Comparison of ENCODE assay signal across 8 mouse cellular contexts in the genomic region with DNA sequence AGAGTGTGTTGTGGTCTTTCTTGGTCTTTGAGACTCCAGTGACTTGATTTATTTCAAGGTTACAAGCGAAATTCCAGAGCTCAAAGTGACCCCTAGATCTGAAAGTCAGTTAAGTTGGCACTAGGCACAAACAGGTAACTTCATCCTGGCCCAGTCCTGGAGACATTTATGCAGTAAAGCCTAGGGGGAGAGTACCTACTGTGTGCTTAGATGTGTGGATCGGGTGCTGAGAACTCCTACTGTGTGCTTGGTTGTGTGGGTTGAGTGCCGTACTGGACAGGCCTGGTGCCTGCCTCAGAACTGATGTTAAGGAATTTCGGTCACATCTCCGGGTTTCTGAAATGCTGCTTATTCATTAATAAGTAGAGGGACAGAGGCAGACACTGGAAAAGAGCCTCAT. TPM values are rescaled to one million over a fixed set of nuclear protein-coding genes. Genes with fewer than 3 reads are reported as not detected.
DNase-seq lines count a peak whose midpoint lies in the region; ATAC-seq and TF ChIP-seq lines count a peak whose summit lies in the region.

No protein-coding gene starts in this region.

- TF ChIP-seq POLR2A in cerebellum, adult 2 months (IDR thresholded peaks at IDR 0.05; ENCODE audit: borderline replicate concordance, insufficient read depth, low read length) = no peak
- TF ChIP-seq POLR2A in olfactory bulb, adult 2 months (IDR thresholded peaks at IDR 0.05; ENCODE audit: insufficient read depth, low read depth, low read length) = no peak

- no peaks in the 10 kb centered on the region for H3K9me3 ChIP-seq in lung, postnatal 0 days (ENCODE audit: low read length)
- H3K9me3 ChIP-seq in limb, embryonic 11.5 days (ENCODE audit: control insufficient read depth, low read length) = no peaks in the 10 kb centered on the region

- TF ChIP-seq EP300 in lung, postnatal 0 days (IDR thresholded peaks at IDR 0.05) = no peak

- no peak for TF ChIP-seq CTCF in cerebellum, adult 2 months (IDR thresholded peaks at IDR 0.05; ENCODE audit: borderline replicate concordance, insufficient read depth, low read depth, low read length)
- TF ChIP-seq CTCF in lung, postnatal 0 days (IDR thresholded peaks at IDR 0.05) = no peak
- TF ChIP-seq CTCF in olfactory bulb, adult 2 months (IDR thresholded peaks at IDR 0.05; ENCODE audit: insufficient read depth, low read depth, low read length) = no peak

- no peak overlapping the region for H3K27ac ChIP-seq in cerebellum, adult 2 months (ENCODE audit: insufficient read depth, low read length)
- H3K27ac ChIP-seq in lung, postnatal 0 days (ENCODE audit: low read length) = no peak overlapping the region
- no peak overlapping the region for H3K27ac ChIP-seq in limb, embryonic 11.5 days (replicated peaks; ENCODE audit: low read depth, low read length)
- H3K27ac ChIP-seq in olfactory bulb, adult 2 months (ENCODE audit: insufficient read depth, low read depth, low read length) = no peak overlapping the region

- H3K4me2 ChIP-seq in lung, postnatal 0 days (replicated peaks; ENCODE audit: low read depth, low read length) = peak overlapping the region; percentile 89
- peak overlapping the region; percentile 92 for H3K4me2 ChIP-seq in limb, embryonic 11.5 days (ENCODE audit: low read depth, severe bottlenecking)

- no peaks in the 10 kb centered on the region for H3K36me3 ChIP-seq in lung, postnatal 0 days (ENCODE audit: insufficient read depth, low read length)
- H3K36me3 ChIP-seq in limb, embryonic 11.5 days (ENCODE audit: control insufficient read depth, insufficient read depth, low read length) = peaks cover 14% of the 10 kb centered on the region

- ATAC-seq in lung, postnatal 0 days = no peak
- ATAC-seq in limb, embryonic 11.5 days (ENCODE audit: insufficient number of reproducible peaks, low FRiP score, low TSS enrichment, low read depth) = no peak

- H3K27me3 ChIP-seq in cerebellum, adult 2 months (ENCODE audit: control insufficient read depth, insufficient read depth, low read length) = no peaks in the 10 kb centered on the region
- H3K27me3 ChIP-seq in lung, postnatal 0 days (replicated peaks; ENCODE audit: insufficient read depth, low read length) = no peaks in the 10 kb centered on the region
- H3K27me3 ChIP-seq in limb, embryonic 11.5 days (ENCODE audit: control insufficient read depth, insufficient read depth, low read length) = no peaks in the 10 kb centered on the region

- H3K9ac ChIP-seq in lung, postnatal 0 days (replicated peaks; ENCODE audit: low read depth) = peak overlapping the region; percentile 96; the same call in 1 of the 2 replicates
- peak overlapping the region; percentile 59 for H3K9ac ChIP-seq in limb, embryonic 11.5 days (ENCODE audit: low read length)

- no peak for DNase-seq in cerebellum, adult 2 months
- no peak for DNase-seq in cerebellum, postnatal 14 days
- DNase-seq in lung, postnatal 0 days (ENCODE audit: low spot score) = no peak
- no peak for DNase-seq in lung, postnatal 36 days
- DNase-seq in limb, embryonic 11.5 days (ENCODE audit: low spot score) = no peak
- DNase-seq in right cerebral cortex, postnatal 4 days = no peak
- DNase-seq in adrenal gland, postnatal 14 days = no peak

- peaks cover 8% of the 10 kb centered on the region; the same call in 1 of the 2 replicates for H3K4me1 ChIP-seq in cerebellum, adult 2 months (ENCODE audit: control insufficient read depth, insufficient read depth, low read length)
- H3K4me1 ChIP-seq in lung, postnatal 0 days (ENCODE audit: insufficient read depth, low read depth, low read length) = peaks cover 12% of the 10 kb centered on the region; the same call in 1 of the 2 replicates
- peaks cover 6% of the 10 kb centered on the region for H3K4me1 ChIP-seq in limb, embryonic 11.5 days (ENCODE audit: control insufficient read depth, insufficient read depth, low read length)
- H3K4me1 ChIP-seq in olfactory bulb, adult 2 months (ENCODE audit: control insufficient read depth, insufficient read depth, low read length) = peaks cover 10% of the 10 kb centered on the region; the same call in 1 of the 2 replicates

- WGBS in cerebellum, adult 2 months = 73% methylated on average over 5 of the region's 5 CpGs
- 76% methylated on average over 5 of the region's 5 CpGs for WGBS in lung, postnatal 0 days
- 86% methylated on average over 5 of the region's 5 CpGs for WGBS in limb, embryonic 11.5 days
- WGBS in olfactory bulb, adult 2 months = 80% methylated on average over 5 of the region's 5 CpGs

- peak overlapping the region; percentile 82 for H3K4me3 ChIP-seq in cerebellum, adult 2 months (replicated peaks; ENCODE audit: insufficient read depth, low read depth, low read length)
- H3K4me3 ChIP-seq in lung, postnatal 0 days (ENCODE audit: low read depth, low read length) = peak overlapping the region; percentile 76
- H3K4me3 ChIP-seq in limb, embryonic 11.5 days (ENCODE audit: low read depth, low read length) = peak overlapping the region; percentile 56
- peak overlapping the region; percentile 85 for H3K4me3 ChIP-seq in olfactory bulb, adult 2 months (ENCODE audit: insufficient read depth, low read depth, low read length)

RNA-seq across cellular contexts. Expression of gene Brap, which starts 1.1 kb away (rescaled TPM):
- 51.2 and 54.4 TPM in 2 replicates for polyA plus RNA-seq in cerebellum, adult 2 months (2012; rRNA removed)
- polyA plus RNA-seq in lung, postnatal 0 days (2015; fragmentation: Nextera tagmentation; extraction: Ambion mirVana) = 32.2 and 37.6 TPM in 2 replicates
- 37.1 and 42.7 TPM in 2 replicates for polyA plus RNA-seq in limb, embryonic 11.5 days (2014; fragmentation: Nextera tagmentation; extraction: Ambion mirVana)
- polyA plus RNA-seq in olfactory bulb, adult 2 months (2012; ENCODE audit: insufficient read depth, insufficient read length, low replicate concordance, missing spikeins) = not detected in 2 replicates
- total RNA-seq in adrenal gland, postnatal 14 days (2021) = 55.0 and 57.1 TPM in 2 replicates

RNA-seq across cellular contexts. Expression of gene Acad10, which starts 1.2 kb away (rescaled TPM):
- polyA plus RNA-seq in cerebellum, adult 2 months (2012; rRNA removed) = 3.6 and 4.0 TPM in 2 replicates
- 3.7 and 4.5 TPM in 2 replicates for polyA plus RNA-seq in lung, postnatal 0 days (2015; fragmentation: Nextera tagmentation; extraction: Ambion mirVana)
- 1.3 and 1.7 TPM in 2 replicates for polyA plus RNA-seq in limb, embryonic 11.5 days (2014; fragmentation: Nextera tagmentation; extraction: Ambion mirVana)
- not detected in 2 replicates for polyA plus RNA-seq in olfactory bulb, adult 2 months (2012; ENCODE audit: insufficient read depth, insufficient read length, low replicate concordance, missing spikeins)
- 36.5 and 41.1 TPM in 2 replicates for total RNA-seq in adrenal gland, postnatal 14 days (2021)

RNA-seq across cellular contexts. Expression of gene Acad12, which starts 42.8 kb away (rescaled TPM):
- polyA plus RNA-seq in cerebellum, adult 2 months (2012; rRNA removed) = 3.8 and 5.3 TPM in 2 replicates
- polyA plus RNA-seq in lung, postnatal 0 days (2015; fragmentation: Nextera tagmentation; extraction: Ambion mirVana) = 5.8 and 6.4 TPM in 2 replicates
- 2.5 and 3.0 TPM in 2 replicates for polyA plus RNA-seq in limb, embryonic 11.5 days (2014; fragmentation: Nextera tagmentation; extraction: Ambion mirVana)
- not detected in 2 replicates for polyA plus RNA-seq in olfactory bulb, adult 2 months (2012; ENCODE audit: insufficient read depth, insufficient read length, low replicate concordance, missing spikeins)
- 25.1 and 29.1 TPM in 2 replicates for total RNA-seq in adrenal gland, postnatal 14 days (2021)

RNA-seq across cellular contexts. Expression of gene Atxn2, which starts 49.6 kb away (rescaled TPM):
- polyA plus RNA-seq in cerebellum, adult 2 months (2012; rRNA removed) = 149 and 165 TPM in 2 replicates
- polyA plus RNA-seq in lung, postnatal 0 days (2015; fragmentation: Nextera tagmentation; extraction: Ambion mirVana) = 40.6 and 45.3 TPM in 2 replicates
- polyA plus RNA-seq in limb, embryonic 11.5 days (2014; fragmentation: Nextera tagmentation; extraction: Ambion mirVana) = 74.4 and 84.9 TPM in 2 replicates
- polyA plus RNA-seq in olfactory bulb, adult 2 months (2012; ENCODE audit: insufficient read depth, insufficient read length, low replicate concordance, missing spikeins) = not detected in 2 replicates
- 170 and 187 TPM in 2 replicates for total RNA-seq in adrenal gland, postnatal 14 days (2021)

Comparison
In these comparisons a context has a peak if more than half of its experiments do, and no peak if none do; other contexts are left out.
1. RNA of gene Brap, which starts 1.1 kb away (polyA plus RNA-seq): 51.2 to 54.4 TPM in cerebellum, adult 2 months, 32.2 to 37.6 TPM in lung, postnatal 0 days and 37.1 to 42.7 TPM in limb, embryonic 11.5 days; not detected in olfactory bulb, adult 2 months; every median in the first group is over 10 times any median in the second.
2. Peak in every context shown above with its lines, with median percentiles within 50 percentile points of each other: H3K4me3 ChIP-seq.